Mouse (Mus musculus): ENCODE data around the gene F3.
"Not testable (repeated sequence)": the region's sequence is repeated elsewhere in the genome, so short reads cannot be mapped to it uniquely, and the experiment has no call there.

- not testable (repeated sequence) for TF ChIP-seq CTCF (IDR thresholded peaks at IDR 0.05; ENCODE audit: borderline replicate concordance, insufficient read depth, low read depth, low read length); POLR2A (IDR thresholded peaks at IDR 0.05; ENCODE audit: borderline replicate concordance, insufficient read depth, low read length)
These were observed 18.0 kb downstream of the F3 start for GRCm38 (mm10) chr3:121741186-121741848.

Measured in cerebellum, adult 2 months (tissue).